Mouse (Mus musculus): ENCODE data around the gene Msrb2.

DNA sequence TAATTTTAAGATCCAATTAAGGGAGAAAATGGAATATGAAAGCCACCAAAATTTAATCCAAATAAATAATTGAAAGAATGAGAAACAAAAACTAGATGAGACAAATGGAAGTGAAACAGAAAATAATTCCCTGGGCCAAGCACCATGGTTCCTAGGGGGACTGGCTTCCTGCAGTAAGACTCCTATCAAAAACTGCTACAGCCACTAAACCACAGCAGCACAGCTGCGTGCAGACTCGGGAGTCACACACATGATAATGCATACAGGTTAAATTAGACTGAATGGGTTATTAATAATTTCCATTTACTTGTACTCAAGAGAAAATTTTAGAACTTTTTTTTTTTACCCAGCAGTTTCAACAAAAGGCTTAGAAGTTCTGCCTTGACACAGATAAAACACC, 18.1 kb upstream of the Msrb2 start:
- TF ChIP-seq CTCF (IDR thresholded peaks at IDR 0.05; ENCODE audit: low read depth, low read length) (no peak), GATA1 (IDR thresholded peaks at IDR 0.05; ENCODE audit: borderline replicate concordance, low read length) (no peak)

Data from G1E (cell line).